Mouse (Mus musculus) heart, postnatal 0 days (tissue): ENCODE data around the gene Flt1.

Experiments used
- CTCF ChIP-seq: IDR thresholded peaks from 2 replicates; pipeline ENCODE4 v1.5.1; 2016; ENCODE audit warnings: antibody characterized with exemption, control low read depth, low read depth
- EP300 ChIP-seq: IDR thresholded peaks from 2 replicates; pipeline ENCODE4 v1.6.1; 2016; ENCODE audit warnings: antibody characterized with exemption, low read depth

DNA sequence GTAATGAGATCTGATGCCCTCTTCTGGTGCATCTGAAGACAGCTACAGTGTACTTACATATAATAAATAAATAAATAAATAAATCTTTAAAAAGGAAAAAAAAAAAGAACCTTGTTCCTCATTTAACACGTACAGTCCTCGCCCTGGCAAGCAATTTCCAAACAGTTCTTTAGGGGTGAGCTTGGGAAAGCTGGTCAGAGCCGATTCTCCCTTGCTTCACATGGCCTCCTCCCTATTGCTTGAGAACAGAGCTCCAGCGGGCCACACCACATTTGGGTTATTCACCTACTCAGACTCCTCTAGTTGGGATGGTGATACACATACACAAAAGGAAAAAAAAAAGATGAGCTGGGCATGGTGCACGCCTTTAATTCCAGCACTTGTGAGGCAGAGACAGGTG, 85.9 kb downstream of the Flt1 start:
- no peak for TF ChIP-seq CTCF
- no peak for TF ChIP-seq EP300
